Mouse (Mus musculus): ENCODE data around the gene Pde11a. TPM values are rescaled to one million over a fixed set of nuclear protein-coding genes. Genes with fewer than 3 reads are reported as not detected.

Gene Pde11a
- polyA plus RNA-seq, 1 experiment from 2014 or later = 0.28 TPM

GRCm38 (mm10) chr2:76323185-76323875 lies 15.2 kb downstream of the Pde11a start:
- Histone ChIP-seq H3K4me3 (ENCODE audit: low read depth, low read length) (no peak overlapping the region), H3K36me3 (ENCODE audit: insufficient read depth) (no peaks in the 10 kb centered on the region), H3K4me1 (ENCODE audit: insufficient read depth) (no peaks in the 10 kb centered on the region), H3K9me3 (ENCODE audit: low read depth, low read length) (no peaks in the 10 kb centered on the region), H3K27me3 (ENCODE audit: insufficient read depth, low read length) (no peaks in the 10 kb centered on the region), H3K9ac (no peak overlapping the region), H3K27ac (ENCODE audit: low read depth) (no peak overlapping the region), H3K4me2 (no peak overlapping the region)
- no peak for ATAC-seq (ENCODE audit: insufficient read depth)
- WGBS = 78% methylated on average over 21 of the region's 21 CpGs
- TF ChIP-seq CTCF (IDR thresholded peaks at IDR 0.05; ENCODE audit: low read depth) = no peak
- DNase-seq = no peak

DNA sequence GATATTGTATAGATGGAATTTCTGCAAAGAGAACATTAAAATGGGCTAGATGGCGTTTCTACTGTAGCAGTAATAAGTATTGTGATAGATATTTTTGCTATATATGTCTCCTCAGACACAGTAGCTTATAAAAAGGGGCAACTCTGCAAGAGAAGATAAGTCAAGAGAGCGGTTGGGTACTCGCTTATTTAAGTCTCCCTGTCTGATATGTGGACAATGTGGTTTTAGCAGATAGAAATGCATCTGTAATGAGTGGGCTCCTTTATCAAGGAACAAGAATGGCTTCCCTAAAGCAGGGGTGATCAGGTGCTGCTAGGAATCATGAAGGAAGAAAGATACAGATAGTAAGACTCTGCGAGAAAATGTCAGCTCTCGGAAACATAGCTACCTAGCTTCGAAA lies 18.2 kb downstream of the Pde11a start:
- 88% methylated on average over 6 of the region's 6 CpGs for WGBS
- DNase-seq (no peak), ATAC-seq (ENCODE audit: insufficient read depth) (no peak)
- Histone ChIP-seq H3K9ac (no peak overlapping the region), H3K36me3 (ENCODE audit: insufficient read depth) (no peaks in the 10 kb centered on the region), H3K4me3 (ENCODE audit: low read depth, low read length) (no peak overlapping the region), H3K27ac (ENCODE audit: low read depth) (no peak overlapping the region), H3K4me2 (no peak overlapping the region), H3K9me3 (ENCODE audit: low read depth, low read length) (no peaks in the 10 kb centered on the region), H3K27me3 (ENCODE audit: insufficient read depth, low read length) (no peaks in the 10 kb centered on the region), H3K4me1 (ENCODE audit: insufficient read depth) (no peaks in the 10 kb centered on the region)
- TF ChIP-seq CTCF (IDR thresholded peaks at IDR 0.05; ENCODE audit: low read depth) = no peak

GRCm38 (mm10) chr2:76319231-76319630 lies 19.3 kb downstream of the Pde11a start:
- no peaks in the 10 kb centered on the region for H3K27me3 ChIP-seq (ENCODE audit: insufficient read depth, low read length)
- no peak overlapping the region for H3K4me3 ChIP-seq (ENCODE audit: low read depth, low read length)
- no peak for TF ChIP-seq CTCF (IDR thresholded peaks at IDR 0.05; ENCODE audit: low read depth)
- DNase-seq (no peak), ATAC-seq (ENCODE audit: insufficient read depth) (no peak)
- WGBS = 79% methylated on average over 6 of the region's 6 CpGs
- no peak overlapping the region for H3K9ac ChIP-seq
- no peaks in the 10 kb centered on the region for H3K9me3 ChIP-seq (ENCODE audit: low read depth, low read length)
- H3K27ac ChIP-seq (ENCODE audit: low read depth) = no peak overlapping the region
- no peaks in the 10 kb centered on the region for H3K36me3 ChIP-seq (ENCODE audit: insufficient read depth)
- H3K4me1 ChIP-seq (ENCODE audit: insufficient read depth) = no peaks in the 10 kb centered on the region
- no peak overlapping the region for H3K4me2 ChIP-seq

DNA sequence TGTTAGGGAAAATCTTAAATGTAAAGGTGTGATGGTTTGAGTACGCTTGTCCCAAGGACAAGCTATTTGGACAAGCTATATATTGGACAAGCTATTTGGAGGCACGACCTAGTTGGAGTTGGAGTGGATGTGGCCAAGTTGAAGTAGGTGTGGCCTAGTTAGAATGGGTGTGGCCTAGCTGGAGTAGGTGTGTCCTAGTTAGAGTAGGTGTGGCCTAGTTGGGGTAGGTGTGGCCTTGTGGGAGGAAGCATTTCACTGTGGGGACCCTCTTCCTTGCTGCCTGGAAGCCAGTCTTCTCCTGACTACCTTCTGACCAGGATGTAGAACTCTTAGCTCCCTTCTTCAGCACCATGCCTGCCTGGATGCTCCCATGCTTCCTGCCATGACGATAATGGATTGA lies 50.9 kb downstream of the Pde11a start:
- H3K27ac ChIP-seq (ENCODE audit: low read depth) = no peak overlapping the region
- DNase-seq (no peak), ATAC-seq (ENCODE audit: insufficient read depth) (no peak)
- H3K36me3 ChIP-seq (ENCODE audit: insufficient read depth) = no peaks in the 10 kb centered on the region
- 86% methylated on average over 3 of the region's 3 CpGs for WGBS
- H3K9me3 ChIP-seq (ENCODE audit: low read depth, low read length) = no peaks in the 10 kb centered on the region
- no peak overlapping the region for H3K4me3 ChIP-seq (ENCODE audit: low read depth, low read length)
- H3K9ac ChIP-seq = no peak overlapping the region
- no peaks in the 10 kb centered on the region for H3K27me3 ChIP-seq (ENCODE audit: insufficient read depth, low read length)
- no peak for TF ChIP-seq CTCF (IDR thresholded peaks at IDR 0.05; ENCODE audit: low read depth)
- H3K4me1 ChIP-seq (ENCODE audit: insufficient read depth) = no peaks in the 10 kb centered on the region; the same call in 1 of the 2 replicates
- no peak overlapping the region for H3K4me2 ChIP-seq

DNA sequence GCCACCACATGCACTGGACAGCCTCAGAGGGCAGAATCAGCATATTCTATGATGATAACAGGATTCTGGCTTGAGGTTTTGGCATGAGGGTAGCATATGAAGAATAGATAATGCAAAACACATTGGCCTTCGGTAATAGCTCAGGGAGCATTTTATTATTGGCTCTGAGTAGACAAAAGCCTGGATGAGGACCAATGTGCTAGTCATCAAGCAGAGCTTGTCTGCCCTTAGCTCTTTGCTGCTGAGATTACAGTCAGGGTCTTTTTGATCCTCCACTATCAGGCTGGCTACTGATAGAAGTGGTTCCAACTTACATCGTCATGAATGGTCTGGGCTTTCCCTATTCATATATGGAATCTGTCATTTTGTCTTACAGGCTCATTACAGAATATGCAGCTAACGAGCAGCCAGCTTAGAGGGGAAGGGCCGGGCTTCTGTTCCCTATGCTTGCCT lies 52.3 kb downstream of the Pde11a start:
- H3K4me3 ChIP-seq (ENCODE audit: low read depth, low read length) = no peak overlapping the region
- DNase-seq (peak; percentile 70), ATAC-seq (ENCODE audit: insufficient read depth) (peak; percentile 63; the same call in 1 of the 2 replicates)
- H3K4me1 ChIP-seq (ENCODE audit: insufficient read depth) = no peaks in the 10 kb centered on the region; the same call in 1 of the 2 replicates
- H3K36me3 ChIP-seq (ENCODE audit: insufficient read depth) = no peaks in the 10 kb centered on the region
- H3K9me3 ChIP-seq (ENCODE audit: low read depth, low read length) = no peaks in the 10 kb centered on the region
- H3K27me3 ChIP-seq (ENCODE audit: insufficient read depth, low read length) = no peaks in the 10 kb centered on the region
- WGBS = 57% methylated on average over 4 of the region's 4 CpGs
- H3K27ac ChIP-seq (ENCODE audit: low read depth) = no peak overlapping the region; the same call in 1 of the 2 replicates
- H3K4me2 ChIP-seq = no peak overlapping the region
- TF ChIP-seq CTCF (IDR thresholded peaks at IDR 0.05; ENCODE audit: low read depth) = no peak
- no peak overlapping the region for H3K9ac ChIP-seq

GRCm38 (mm10) chr2:76285150-76285549 lies 53.4 kb downstream of the Pde11a start:
- Histone ChIP-seq H3K27ac (ENCODE audit: low read depth) (no peak overlapping the region), H3K4me2 (no peak overlapping the region), H3K9me3 (ENCODE audit: low read depth, low read length) (no peaks in the 10 kb centered on the region), H3K9ac (no peak overlapping the region), H3K4me3 (ENCODE audit: low read depth, low read length) (no peak overlapping the region), H3K36me3 (ENCODE audit: insufficient read depth) (no peaks in the 10 kb centered on the region), H3K27me3 (ENCODE audit: insufficient read depth, low read length) (no peaks in the 10 kb centered on the region), H3K4me1 (ENCODE audit: insufficient read depth) (no peaks in the 10 kb centered on the region; the same call in 1 of the 2 replicates)
- WGBS = 76% methylated on average over 3 of the region's 3 CpGs
- no peak for DNase-seq
- no peak for ATAC-seq (ENCODE audit: insufficient read depth)
- TF ChIP-seq CTCF (IDR thresholded peaks at IDR 0.05; ENCODE audit: low read depth) = peak; percentile 30; the same call in 1 of the 2 replicates

DNA sequence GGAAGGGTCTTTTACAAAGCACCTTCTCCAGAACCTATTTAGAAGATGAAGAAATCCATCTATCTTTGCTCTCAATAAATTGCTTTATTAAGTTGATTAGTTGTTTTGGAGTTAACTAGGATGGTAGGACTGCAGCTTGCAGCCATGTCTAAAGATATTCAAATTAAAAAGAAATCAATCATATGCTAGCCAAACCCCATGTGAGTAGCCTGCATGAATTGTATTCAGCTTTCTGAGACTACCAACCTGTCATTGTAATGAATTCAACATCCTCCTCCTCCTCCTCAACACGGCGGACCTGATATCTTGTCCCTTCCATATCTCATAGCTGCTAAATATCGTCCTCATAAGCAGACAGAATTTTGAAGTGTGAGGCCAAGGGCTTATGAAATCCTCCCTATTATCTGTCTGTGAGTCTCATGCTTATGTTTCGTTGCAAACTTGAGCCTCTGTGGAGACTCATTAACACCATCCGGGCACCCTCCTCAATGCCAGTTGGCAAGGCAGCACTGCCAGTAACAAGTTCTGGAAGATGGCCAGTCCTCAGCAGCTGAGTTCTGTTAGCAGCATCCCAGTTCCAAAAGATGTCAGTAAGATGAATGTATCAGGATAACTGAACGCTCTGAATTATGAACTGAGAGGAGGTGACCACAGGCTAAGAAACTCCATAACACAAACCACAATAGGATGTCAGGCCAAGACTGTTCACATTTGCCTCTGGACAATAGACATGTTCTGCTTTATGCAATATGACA lies 55.0 kb downstream of the Pde11a start:
- no peaks in the 10 kb centered on the region for H3K27me3 ChIP-seq (ENCODE audit: insufficient read depth, low read length)
- no peak overlapping the region for H3K4me2 ChIP-seq
- DNase-seq = peak; percentile 76
- TF ChIP-seq CTCF (IDR thresholded peaks at IDR 0.05; ENCODE audit: low read depth) = no peak
- no peak overlapping the region for H3K9ac ChIP-seq
- no peaks in the 10 kb centered on the region for H3K36me3 ChIP-seq (ENCODE audit: insufficient read depth)
- H3K9me3 ChIP-seq (ENCODE audit: low read depth, low read length) = no peaks in the 10 kb centered on the region
- no peak overlapping the region for H3K4me3 ChIP-seq (ENCODE audit: low read depth, low read length)
- 58% methylated on average over 6 of the region's 6 CpGs for WGBS
- ATAC-seq (ENCODE audit: insufficient read depth) = peak; percentile 68; the same call in 1 of the 2 replicates
- no peak overlapping the region for H3K27ac ChIP-seq (ENCODE audit: low read depth)
- no peaks in the 10 kb centered on the region; the same call in 1 of the 2 replicates for H3K4me1 ChIP-seq (ENCODE audit: insufficient read depth)
